Mouse (Mus musculus): Measurements from ENCODE around the gene Apc2.

Gene Apc2

DNA sequence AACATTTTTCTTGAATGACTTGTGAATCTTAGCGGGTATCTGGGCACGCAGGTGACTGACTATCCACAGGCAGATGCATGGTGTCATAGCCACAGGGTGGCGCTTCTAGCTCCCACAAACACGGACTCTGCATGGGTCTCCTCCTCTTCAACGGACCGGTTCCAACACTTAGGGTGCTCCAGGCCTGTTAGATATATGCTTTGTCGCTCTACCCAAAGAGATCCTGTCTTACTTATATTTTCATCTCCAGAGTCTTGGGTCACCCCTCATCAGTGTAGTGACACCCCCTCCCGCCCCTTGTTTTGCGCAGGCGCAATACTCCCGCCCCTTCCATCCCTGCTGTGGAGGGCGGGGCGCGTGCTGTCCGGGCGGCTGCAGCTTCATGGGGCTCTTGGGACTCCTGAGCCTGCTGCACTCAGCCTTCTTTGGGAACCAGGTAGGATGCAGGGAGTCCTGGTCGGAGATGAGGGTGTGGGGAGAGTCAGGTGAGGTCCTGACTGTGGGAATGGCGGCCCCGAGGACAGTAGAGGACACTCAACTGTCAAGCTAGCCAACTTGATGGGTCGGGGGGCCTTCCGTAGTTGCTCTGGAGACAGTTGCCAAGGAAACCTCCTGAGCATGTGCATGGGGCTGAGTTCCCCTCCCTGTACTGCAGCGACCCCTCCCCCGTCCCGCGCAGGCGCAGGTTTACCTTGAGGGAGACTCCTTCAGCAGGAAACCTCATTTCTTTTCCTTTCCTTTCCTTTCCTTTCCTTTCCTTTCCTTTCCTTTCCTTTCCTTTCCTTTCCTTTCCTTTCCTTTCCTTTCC lies at the start of gene Apc2:
Apc2 (plus strand) TSS at position 360 of the 808 bp plus-strand sequence.
- in situ Hi-C loops (cut with MboI, MseI) = no loop called here

DNA sequence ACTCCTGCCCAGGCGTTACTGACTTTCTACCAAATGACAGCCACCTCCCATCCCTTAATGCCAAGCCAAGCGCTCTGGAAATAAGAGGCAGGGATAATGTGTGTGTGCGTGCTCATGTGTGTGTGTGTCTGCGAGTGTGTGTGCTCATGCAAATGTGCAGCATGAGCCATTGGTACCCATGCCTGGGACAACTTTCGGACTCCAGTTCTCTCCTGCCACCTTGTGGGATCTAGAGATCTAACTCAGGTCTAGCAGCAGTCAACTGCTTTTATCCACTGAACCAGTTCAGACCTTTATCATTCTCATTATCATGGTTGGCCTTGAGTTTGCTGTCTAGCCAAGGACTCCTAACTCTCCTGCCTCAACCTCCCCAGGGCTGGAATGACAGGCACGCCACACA lies 47.9 kb upstream of the Apc2 start:
- in situ Hi-C loops (cut with MboI, MseI) = loop anchor here (5.0 kb wide), 1 partner anchor 71 kb away; the partner anchor contains the start of gene Efna2 (in 2 of the 2)

DNA sequence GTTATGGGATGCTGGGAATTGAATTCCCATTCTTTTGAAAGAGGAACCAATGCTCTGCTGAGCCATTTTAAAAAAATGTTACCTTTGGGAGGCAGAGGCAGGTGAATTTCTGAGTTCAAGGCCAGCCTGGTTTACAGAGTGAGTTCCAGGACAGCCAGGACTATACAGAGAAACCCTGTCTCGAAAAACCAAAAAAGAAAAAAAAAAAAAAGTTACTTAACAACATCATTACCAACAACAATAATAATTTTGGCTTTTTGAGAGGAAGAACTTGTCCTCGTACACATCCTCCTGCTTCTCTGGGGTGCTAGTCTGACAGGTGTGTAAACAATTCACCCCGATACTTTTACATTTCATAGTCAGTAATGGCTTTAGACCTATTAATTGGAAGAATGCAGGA lies 47.3 kb upstream of the Apc2 start:
- in situ Hi-C loops (cut with MboI, MseI) = loop anchor here (5.0 kb wide), 1 partner anchor 71 kb away; the partner anchor contains the start of gene Efna2 (in 2 of the 2)

DNA sequence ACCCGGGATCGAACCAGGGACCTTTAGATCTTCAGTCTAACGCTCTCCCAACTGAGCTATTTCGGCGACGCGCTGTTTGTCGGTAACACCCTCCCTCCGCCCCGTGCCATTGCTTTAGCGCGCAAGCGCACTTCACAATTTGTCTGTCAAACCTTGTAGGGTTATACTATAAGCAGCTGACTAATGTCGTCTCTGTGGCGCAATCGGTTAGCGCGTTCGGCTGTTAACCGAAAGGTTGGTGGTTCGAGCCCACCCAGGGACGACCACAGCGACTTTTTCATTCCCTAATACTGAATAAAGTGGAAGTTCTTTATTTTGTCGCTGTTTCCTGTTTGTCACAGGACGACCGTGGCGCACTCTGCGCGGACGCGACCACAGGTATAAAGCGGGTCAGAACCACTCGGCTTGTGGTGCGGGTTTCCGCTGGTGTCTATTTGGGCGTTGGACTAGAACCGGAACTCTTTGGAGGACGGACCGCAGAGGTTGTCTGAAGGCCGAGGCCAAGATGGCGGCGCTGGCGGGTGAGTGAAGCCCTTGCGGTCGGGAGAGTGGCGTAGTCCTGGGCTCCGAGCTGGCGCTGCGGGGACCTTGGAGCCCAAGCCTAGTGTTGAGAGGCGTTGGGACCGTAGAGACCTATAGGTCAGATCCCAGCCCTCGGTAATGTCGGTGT lies 46.7 kb upstream of the Apc2 start, which contains the start of gene Ndufs7:
Ndufs7 (plus strand) TSS at position 151 of the 670 bp plus-strand sequence.
- in situ Hi-C loops (cut with MboI, MseI) = loop anchor here (5.0 kb wide), 1 partner anchor 72 kb away; the partner anchor contains the start of gene Efna2 (in 2 of the 2)

DNA sequence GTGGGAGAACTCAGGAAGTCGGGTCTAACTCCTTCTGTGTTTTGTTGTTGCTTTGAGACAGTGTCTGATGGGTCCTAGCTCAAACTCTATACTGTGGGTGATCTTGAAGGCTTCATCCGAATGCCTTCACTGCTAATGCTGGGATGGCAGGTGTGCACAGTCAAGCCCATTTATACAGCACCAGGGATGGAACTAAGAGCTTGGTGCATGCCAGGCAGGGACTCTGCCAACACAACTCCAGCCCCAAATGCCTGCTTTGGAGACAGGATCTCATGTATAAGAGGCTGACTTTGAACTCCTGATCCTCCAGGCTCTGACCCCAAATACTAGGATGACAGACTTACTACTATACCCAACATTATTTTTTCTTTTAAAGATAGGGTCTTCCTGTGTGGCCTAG lies 45.7 kb upstream of the Apc2 start:
- in situ Hi-C loops (cut with MboI, MseI) = no loop called here

DNA sequence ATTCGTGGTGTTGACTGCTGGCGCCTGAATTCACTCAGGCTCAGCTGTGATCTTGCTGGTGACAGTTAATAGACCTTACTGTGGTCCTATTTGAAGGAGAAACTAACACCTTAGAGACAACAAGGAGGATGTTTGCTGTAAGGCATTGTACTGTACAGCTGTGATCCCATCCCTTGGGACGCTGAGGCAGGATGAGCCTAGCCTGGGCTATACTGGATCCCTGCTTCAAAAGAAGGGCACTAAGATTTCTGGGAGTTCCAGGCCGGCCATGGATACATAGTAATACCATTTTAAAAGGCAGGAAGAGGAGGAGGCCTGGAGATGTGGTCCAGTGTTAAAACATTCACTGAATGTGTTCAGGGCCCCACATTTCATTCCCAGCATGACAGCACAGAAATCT lies 45.2 kb upstream of the Apc2 start:
- in situ Hi-C loops (cut with MboI, MseI) = no loop called here

DNA sequence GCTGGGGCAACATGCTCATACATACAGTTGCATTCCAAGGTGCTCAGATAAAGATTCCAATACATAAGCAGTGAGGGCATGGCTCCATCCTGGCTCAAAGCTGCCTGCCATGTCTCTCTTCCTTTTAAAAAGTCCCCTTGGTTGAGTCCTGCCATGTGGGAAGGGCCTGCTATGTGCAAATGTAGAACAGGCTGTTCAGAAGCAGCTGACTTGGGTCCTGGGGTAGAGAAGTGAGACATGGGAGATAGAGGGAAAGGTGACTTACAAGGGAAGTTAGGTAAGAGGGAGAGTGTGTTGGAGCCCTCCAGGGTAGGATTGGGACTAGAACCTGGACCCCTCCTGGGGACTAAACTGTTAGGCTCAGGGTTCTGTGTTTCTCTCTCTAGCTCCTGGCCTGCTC lies 43.8 kb upstream of the Apc2 start:
- in situ Hi-C loops (cut with MboI, MseI) = no loop called here

DNA sequence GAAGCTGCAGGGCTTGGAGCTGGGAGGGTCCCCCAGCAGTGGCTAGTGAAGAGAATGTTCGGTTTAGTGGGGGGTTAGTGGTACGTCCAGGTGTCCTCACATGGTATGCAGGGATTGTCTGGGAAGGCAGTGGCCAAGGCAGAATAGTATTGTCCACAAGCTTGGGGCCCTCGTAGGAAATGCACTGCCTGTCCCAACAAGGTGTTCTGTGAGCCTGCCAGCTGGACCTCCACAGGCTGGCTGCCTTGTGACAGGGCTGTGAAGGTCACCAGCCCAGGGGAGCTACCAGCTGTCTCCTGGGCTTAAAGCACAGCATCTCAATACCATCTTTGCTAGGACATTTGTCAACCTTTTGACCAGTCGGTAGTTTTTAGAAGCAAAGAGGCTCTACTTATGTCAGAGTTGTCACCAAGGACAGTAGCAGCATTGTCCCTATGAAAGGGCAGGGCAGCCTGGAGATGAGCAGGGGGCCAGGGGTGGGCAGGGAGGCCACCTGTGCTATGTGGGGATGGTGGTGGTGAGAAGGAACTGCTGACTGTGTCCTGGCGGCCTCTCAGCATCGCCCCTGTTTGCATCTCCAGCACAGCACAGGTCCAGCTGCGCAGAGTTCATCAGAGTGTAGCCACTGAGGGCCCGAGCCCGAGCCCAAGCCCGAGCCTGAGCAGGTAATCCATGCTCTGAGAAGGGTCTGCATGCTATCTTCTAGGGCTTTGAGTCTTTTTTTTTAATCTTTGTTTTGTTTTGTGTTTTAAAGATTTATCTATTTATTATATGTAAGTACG lies 43.1 kb upstream of the Apc2 start:
- in situ Hi-C loops (cut with MboI, MseI) = no loop called here

DNA sequence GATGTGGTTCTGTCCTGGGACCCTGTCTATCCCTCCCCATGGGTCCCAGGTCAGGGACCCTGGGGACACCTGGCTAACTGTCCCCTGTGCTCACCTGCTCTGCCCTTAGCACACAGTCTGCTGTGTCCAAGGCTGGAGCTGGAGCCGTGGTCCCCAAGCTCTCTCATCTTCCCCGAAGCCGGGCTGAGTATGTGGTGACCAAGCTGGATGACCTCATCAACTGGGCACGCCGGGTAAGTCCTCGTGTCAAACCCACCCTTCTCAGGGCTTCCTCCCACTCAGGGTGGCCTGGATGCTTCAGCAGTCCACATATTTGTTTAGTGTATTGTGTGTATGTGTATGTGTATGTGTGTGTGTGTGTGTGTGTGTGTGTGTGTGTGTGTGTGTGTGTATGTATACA lies 42.2 kb upstream of the Apc2 start:
- in situ Hi-C loops (cut with MboI, MseI) = no loop called here

DNA sequence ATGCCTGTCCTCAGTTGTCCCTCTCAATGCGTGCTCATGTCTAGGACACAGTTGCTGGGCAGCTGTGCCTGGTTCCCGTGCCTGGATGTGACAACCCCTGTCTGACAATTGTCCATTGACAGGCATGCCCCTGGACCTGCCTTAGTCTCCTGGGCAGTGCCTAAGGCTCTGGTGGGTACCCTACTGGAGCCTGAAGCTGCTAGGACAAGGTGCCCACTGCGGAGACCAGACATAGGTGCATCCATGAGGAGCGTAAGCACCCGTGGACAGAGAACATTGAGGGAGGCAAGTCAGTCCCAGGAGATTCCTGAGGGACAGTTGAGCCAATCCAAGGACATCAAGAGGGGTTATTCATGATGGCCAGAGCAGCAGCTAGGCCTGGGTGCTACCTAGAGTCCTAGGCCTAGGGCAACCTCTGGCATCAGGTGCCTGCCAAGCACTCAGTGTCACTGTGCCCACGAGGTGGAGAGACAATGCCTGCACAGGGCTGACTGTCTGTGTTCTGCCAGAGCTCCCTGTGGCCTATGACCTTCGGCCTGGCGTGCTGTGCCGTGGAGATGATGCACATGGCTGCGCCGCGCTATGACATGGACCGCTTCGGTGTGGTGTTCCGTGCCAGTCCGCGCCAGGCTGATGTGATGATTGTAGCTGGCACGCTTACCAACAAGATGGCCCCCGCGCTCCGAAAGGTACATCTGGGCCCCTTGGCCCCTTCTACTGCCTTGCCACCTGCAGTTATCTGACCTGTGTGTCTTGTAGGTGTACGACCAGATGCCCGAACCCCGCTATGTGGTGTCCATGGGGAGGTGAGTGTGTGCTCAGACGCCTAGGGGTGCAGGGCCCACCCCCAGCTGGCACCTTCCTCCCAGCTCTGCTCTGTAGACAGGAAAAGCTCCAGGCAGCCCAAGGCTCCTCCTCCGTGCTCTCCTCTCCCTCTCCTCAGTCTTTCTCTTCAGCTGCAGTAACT lies 41.2 kb upstream of the Apc2 start:
- in situ Hi-C loops (cut with MboI, MseI) = no loop called here

DNA sequence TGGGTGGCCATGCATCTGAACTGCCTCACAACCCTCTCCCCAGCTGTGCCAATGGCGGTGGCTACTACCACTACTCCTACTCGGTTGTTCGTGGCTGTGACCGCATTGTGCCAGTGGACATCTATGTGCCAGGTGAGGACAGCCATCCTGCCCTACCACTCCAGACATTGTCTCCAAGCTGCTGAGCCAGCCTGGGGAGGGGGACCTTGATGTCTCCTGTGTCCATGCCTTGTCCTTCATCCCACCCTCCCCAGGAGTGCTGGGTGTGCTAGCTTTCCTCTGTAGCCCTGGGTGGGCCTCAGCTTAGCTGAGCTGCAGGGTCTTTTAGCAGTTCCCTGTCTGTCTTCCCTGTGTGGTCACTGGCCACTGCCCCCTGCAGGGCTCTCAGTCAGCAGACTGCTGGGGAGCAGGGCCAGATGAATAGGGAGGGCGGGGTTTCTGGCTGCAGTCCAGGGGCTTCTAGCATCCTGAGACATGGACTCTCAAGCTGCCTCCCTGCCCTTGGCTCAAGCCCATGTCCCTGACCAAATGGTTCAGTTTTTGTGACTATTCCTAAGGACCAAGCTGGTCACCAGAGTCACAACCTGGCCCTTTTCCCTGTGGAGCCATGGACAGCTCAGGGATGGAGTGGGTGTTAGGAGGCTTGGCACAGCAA lies 39.8 kb upstream of the Apc2 start:
- in situ Hi-C loops (cut with MboI, MseI) = no loop called here

DNA sequence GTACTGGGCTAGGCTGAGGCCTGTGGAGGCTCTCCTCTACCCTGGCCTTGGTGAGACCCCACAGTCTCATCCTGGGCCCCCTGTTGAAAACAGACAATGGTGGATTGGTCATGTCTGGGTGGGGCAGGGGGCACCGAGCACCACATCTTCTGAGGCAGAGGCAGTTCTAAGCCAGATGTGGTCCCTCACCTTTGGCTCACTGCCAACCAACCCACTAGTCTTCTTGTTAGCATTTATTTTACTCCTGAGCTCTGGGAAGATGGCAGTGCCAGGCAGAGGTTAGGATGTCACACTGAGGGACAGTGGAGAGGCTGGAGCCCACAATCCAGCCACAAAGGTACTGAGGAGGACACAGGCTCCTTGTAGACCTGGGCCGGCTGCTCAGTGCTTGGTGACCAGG lies 37.8 kb upstream of the Apc2 start:
- in situ Hi-C loops (cut with MboI, MseI) = no loop called here

DNA sequence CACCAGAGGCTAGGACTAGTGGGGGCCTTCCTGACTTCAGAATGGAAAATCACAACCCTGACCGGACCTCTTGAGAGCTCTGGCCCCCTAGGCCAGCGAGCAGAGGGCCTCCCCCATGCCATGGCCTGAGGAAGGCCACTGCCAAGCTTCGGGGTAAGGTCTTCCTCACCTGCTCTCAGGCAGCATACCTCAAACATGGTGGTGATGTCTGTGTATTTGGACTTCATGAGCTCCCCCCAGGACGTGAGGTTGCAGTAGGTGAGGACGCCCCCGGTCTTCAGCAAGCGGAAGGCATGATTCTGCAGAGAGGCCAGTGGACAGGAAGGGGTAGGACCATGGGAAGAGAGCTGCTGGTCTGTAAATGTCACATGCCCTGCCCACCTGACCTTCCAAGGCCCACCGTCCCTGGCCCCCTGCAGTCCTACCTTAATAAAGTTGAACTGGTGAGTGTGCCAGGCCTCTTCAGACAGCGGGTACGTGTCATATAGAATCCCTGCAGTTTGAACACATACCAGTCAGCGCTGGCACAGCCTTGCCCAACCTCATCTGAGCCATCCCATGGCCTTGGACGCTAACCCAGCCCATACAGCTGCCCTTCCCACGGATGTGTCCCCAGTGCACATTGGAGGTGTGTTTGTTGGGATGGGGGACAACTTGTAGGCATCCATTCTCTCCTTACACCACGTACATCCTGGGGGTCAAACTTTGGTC lies 36.9 kb upstream of the Apc2 start:
- in situ Hi-C loops (cut with MboI, MseI) = no loop called here

DNA sequence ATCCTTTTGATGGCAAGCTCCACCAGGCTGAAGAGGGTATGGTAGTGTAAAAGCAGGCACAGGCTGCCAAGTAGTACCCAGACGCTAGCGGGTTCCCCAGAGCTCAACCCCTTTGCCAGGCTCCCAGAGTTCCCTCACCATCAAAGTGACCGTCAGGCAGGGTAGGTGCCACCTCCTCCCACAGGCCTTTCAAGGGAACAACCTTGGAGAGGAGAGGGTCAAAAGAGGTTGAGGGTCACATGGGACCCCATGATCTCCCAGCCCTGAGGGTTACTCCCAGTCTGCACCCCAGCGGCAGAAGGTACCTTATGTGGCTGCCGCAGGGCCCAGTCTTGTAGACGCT lies 36.3 kb upstream of the Apc2 start:
- in situ Hi-C loops (cut with MboI, MseI) = no loop called here

DNA sequence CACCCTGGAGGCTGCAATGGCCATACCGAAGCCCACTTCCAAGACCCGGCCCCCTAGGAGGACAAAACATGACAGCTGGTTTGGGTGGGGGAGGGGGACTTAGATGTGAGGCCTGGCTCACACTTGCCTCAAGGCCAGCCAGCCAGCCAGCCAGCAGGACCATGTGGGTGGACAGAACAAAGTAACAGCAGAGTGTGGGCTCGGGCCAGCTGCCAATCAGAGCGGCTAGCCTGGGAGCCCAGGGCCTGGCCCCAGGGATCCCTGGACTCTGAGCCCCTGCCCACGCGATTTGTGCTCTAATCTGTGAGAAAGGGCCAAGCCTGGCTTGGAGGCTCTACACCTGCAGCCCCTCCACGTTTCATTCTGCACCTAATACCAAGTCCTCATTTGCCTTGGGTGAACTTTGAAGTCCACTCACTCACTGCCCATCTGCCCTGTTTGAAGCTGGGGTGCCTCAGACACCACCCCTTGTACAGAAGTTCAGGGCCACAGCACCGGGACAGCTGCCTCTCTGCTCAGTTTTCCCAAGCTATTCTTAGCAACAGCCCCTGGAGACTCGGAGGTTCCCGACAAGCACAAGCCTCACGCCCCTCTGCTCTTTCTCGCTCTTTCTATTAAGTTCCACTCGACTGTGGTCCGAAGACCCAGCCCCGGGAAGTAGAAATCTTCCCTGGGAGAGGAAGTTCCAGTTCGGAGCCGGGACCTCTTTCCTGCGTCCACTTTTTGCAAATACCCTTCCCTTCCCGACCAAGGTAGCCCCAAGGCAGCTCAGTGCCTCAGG lies 35.7 kb upstream of the Apc2 start:
- in situ Hi-C loops (cut with MboI, MseI) = no loop called here

DNA sequence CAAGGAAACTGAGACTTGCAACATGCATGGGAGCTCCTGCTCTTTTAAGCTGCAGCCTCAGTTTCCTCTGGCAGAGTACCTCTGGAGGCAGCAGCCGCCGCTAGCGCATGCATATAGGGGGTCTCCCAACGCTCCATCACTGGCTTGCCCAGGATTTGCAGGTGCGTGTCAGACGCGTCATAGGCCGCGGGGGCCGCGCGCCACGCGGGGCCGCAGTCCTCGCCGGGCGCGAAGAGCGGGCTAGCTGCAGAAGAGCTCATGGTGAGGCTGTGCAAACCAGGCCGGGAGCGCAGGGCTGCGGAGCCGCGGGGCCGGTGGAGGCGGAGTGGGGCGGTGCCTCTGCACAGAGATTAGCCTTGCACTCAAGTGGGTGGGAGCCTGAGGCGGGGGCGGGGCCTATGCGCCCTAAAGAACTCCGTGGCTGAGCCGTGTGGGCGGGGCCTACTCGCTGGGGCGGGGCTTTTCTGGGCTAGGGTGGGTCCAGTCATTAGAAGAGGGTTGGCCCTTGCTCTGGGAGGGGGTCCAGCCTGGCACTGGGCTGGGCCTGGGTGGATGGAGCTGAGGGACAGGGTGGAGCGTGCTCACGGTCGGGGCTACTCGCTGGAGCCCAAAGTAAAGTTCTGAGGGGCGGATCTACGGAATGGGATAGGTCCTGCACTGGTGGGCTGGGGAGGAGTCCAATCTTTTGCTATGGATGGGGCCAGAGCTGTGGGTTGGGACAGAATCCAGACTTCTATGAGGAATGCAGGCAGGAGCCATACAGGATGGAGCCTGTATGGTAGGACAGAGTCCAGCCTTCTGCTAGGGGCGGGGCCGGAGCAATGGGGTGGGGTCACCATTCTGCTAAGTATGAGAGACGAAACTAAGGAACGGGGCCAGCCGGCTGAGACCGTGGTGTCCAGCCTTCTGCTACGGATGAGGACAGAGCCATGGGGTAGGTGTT lies 34.9 kb upstream of the Apc2 start, which contains the start of the genes Gamt and Dazap1:
Gamt (minus strand) TSS at position 371 of the 943 bp plus-strand sequence.
Dazap1 (plus strand) TSS at position 845 of the 943 bp plus-strand sequence.
- in situ Hi-C loops (cut with MboI, MseI) = no loop called here

DNA sequence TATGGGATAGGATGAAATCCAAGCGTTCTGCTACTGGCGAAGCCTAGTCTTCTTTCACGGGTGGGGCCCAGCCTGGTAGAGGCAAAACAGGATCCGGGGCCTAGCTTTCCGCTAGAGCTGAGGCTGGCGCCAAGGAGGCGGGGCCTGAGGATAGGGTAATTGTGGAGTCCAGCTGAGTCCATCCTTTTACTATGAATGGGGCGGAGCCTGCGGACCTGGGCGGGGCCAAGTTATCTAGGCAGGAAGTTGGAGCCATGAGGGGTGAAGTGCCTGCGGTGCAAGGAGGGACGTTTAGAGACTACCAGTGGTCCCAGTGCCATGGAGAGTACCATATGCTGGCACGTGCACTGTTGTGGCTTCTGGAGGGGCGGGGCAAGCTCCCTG lies 34.2 kb upstream of the Apc2 start:
- in situ Hi-C loops (cut with MboI, MseI) = no loop called here

DNA sequence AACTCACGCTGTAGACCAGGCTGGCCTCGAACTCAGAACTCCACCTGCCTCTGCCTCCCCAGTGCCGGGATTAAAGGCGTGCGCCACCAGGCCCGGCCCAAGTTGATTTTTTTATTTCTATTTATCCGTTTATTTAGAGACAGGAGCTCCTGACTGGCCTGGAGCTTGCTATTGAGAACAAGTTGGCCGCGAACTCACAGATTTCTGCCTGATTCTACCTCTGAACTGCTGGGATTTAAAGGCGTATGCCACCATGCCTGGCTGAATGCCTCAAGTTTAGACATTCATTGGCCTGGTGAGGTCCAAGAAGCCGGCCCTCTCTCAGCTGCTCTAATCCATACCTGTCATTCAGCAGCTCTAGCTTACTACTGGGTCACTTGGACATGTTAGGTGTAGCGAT lies 33.6 kb upstream of the Apc2 start:
- in situ Hi-C loops (cut with MboI, MseI) = no loop called here
